Mouse (Mus musculus): ENCODE measurements around the gene Rac1.

DNA sequence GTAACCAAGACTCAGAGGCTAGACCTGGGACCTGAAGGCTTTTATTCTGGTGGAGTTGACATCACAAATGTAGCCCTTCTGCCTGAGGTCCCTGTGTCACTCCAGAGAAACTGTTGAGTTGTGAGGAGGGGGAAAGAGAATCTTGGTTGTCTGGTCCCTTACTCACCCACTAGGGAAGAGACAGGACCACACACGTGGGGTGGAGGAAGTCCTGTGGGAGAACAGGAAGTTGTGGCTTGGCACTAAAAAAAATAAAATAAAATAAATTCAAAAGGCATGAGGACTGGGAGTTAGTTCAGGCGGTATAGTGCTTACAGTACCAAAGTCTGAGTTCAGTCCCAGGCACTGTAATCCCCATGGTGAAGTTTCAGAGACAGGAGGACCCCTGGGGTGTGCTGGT is 9.2 kb upstream of the Rac1 start:
- TF ChIP-seq CTCF (IDR thresholded peaks at IDR 0.05; ENCODE audit: low read depth, low read length) (no peak), POLR2A (IDR thresholded peaks at IDR 0.05; ENCODE audit: borderline replicate concordance, low read depth, low read length) (no peak)
